Mouse (Mus musculus): Measurements from ENCODE around the gene Sult3a1.

GRCm38 (mm10) chr10:33820892-33821291 is 36.6 kb upstream of the Sult3a1 start:
- no peak for TF ChIP-seq GATA1 (IDR thresholded peaks at IDR 0.05; ENCODE audit: low read length)
- no peak for TF ChIP-seq TAL1 (IDR thresholded peaks at IDR 0.05; ENCODE audit: low read length)

Measured in erythroblast, embryonic 14.5 days (primary cell).